Mouse (Mus musculus) kidney, embryonic 15.5 days (tissue): ENCODE data around the gene 1700025C18Rik. TPM values are rescaled to one million over a fixed set of nuclear protein-coding genes. Genes with fewer than 3 reads are reported as not detected.

Experiments used
- ATAC-seq: fragments of 200-750 bp; cut with Nextera tagmentation; replicated peaks from 2 replicates; pipeline ENCODE4 v1.8.0; 2017; ENCODE audit warnings: moderate TSS enrichment; ENCODE audit not compliant: low FRiP score
- H3K27ac ChIP-seq: fragments of 300-500 bp; sonication (generic); 2 replicates; pipeline ENCODE4 v1.5.1; 2015; ENCODE audit warnings: mild to moderate bottlenecking, inconsistent platforms
- H3K27me3 ChIP-seq: fragments of 300-500 bp; sonication (generic); 2 replicates; pipeline ENCODE4 v1.6.1; 2015; ENCODE audit warnings: inconsistent platforms
- H3K36me3 ChIP-seq: fragments of 300-500 bp; sonication (generic); 2 replicates; pipeline ENCODE4 v1.6.1; 2015; ENCODE audit warnings: inconsistent platforms
- H3K4me1 ChIP-seq: fragments of 300-500 bp; sonication (generic); 2 replicates; pipeline ENCODE4 v1.6.1; 2015; ENCODE audit warnings: inconsistent platforms
- H3K4me2 ChIP-seq: fragments of 300-500 bp; sonication (generic); 2 replicates; pipeline ENCODE4 v1.6.1; 2015; ENCODE audit warnings: moderate library complexity, mild to moderate bottlenecking, inconsistent platforms
- H3K4me3 ChIP-seq: fragments of 300-500 bp; sonication (generic); replicated peaks from 2 replicates; pipeline ENCODE4 v1.5.1; 2015; ENCODE audit warnings: mild to moderate bottlenecking, inconsistent platforms
- H3K9ac ChIP-seq: fragments of 300-500 bp; sonication (generic); 2 replicates; pipeline ENCODE4 v1.6.1; 2015; ENCODE audit warnings: mild to moderate bottlenecking, inconsistent platforms
- H3K9me3 ChIP-seq: fragments of 300-500 bp; sonication (generic); replicated peaks from 2 replicates; pipeline ENCODE4 v1.6.1; 2016; ENCODE audit warnings: inconsistent platforms
- WGBS: fragments of 180-500 bp; shearing (Covaris S2); methylation state at CpG from one replicate; pipeline ENCODE4 v1.1.7; 2015; ENCODE audit warnings: mixed read lengths; 5-methylcytosine and 5-hydroxymethylcytosine counted together
- polyA plus RNA-seq: library from polyadenylated mRNA; unstranded; fragments of >200 nt; fragmentation: Nextera tagmentation; extraction: Ambion mirVana; gene quantifications from 2 replicates; pipeline ENCODE4 v1.2.1, GENCODE M21; 2015

1700025C18Rik gene
- polyA plus RNA-seq, 1 experiment from 2014 or later: not detected

GRCm38 (mm10) chr2:165102920-165103319, 12.4 kb upstream of the 1700025C18Rik start:
- Histone ChIP-seq H3K36me3 (no peaks in the 10 kb centered on the region), H3K27ac (no peak overlapping the region), H3K27me3 (peaks cover 94% of the 10 kb centered on the region), H3K9ac (no peak overlapping the region), H3K4me3 (no peak overlapping the region), H3K4me2 (no peak overlapping the region), H3K4me1 (peaks cover 7% of the 10 kb centered on the region), H3K9me3 (no peaks in the 10 kb centered on the region)
- 73% methylated on average over 3 of the region's 3 CpGs for WGBS
- no peak for ATAC-seq

- Histone ChIP-seq H3K27ac (no peak overlapping the region), H3K36me3 (no peaks in the 10 kb centered on the region), H3K9ac (no peak overlapping the region), H3K4me1 (no peaks in the 10 kb centered on the region), H3K4me3 (no peak overlapping the region), H3K9me3 (no peaks in the 10 kb centered on the region), H3K4me2 (no peak overlapping the region), H3K27me3 (peaks cover 97% of the 10 kb centered on the region)
- 5% methylated on average over 6 of the region's 6 CpGs for WGBS
- no peak for ATAC-seq
Measured at GRCm38 (mm10) chr2:165100749-165101148, 10.2 kb upstream of the 1700025C18Rik start.

- ATAC-seq: no peak
- 86% methylated on average over 3 of the region's 3 CpGs for WGBS
- H3K4me3 ChIP-seq: no peak overlapping the region
- no peaks in the 10 kb centered on the region for H3K9me3 ChIP-seq
- H3K4me1 ChIP-seq: no peaks in the 10 kb centered on the region
- H3K27me3 ChIP-seq: peaks cover 85% of the 10 kb centered on the region
- no peak overlapping the region for H3K9ac ChIP-seq
- no peak overlapping the region for H3K4me2 ChIP-seq
- H3K27ac ChIP-seq: no peak overlapping the region
- H3K36me3 ChIP-seq: no peaks in the 10 kb centered on the region
Measured at GRCm38 (mm10) chr2:165098861-165099260, 8.3 kb upstream of the 1700025C18Rik start.

GRCm38 (mm10) chr2:165096367-165096766, 5.8 kb upstream of the 1700025C18Rik start:
- no peaks in the 10 kb centered on the region for H3K36me3 ChIP-seq
- no peaks in the 10 kb centered on the region for H3K9me3 ChIP-seq
- no peak overlapping the region for H3K27ac ChIP-seq
- no peak overlapping the region for H3K4me2 ChIP-seq
- no peaks in the 10 kb centered on the region for H3K4me1 ChIP-seq
- no peak for ATAC-seq
- H3K4me3 ChIP-seq: no peak overlapping the region
- 21% methylated on average over 10 of the region's 10 CpGs for WGBS
- peaks cover 72% of the 10 kb centered on the region for H3K27me3 ChIP-seq
- no peak overlapping the region for H3K9ac ChIP-seq

GRCm38 (mm10) chr2:165092393-165092792, 1.8 kb upstream of the 1700025C18Rik start:
- no peak overlapping the region for H3K4me3 ChIP-seq
- no peaks in the 10 kb centered on the region for H3K36me3 ChIP-seq
- H3K27ac ChIP-seq: no peak overlapping the region
- no peak overlapping the region for H3K9ac ChIP-seq
- H3K27me3 ChIP-seq: peaks cover 46% of the 10 kb centered on the region
- H3K9me3 ChIP-seq: no peaks in the 10 kb centered on the region
- 65% methylated on average over 7 of the region's 7 CpGs for WGBS
- H3K4me2 ChIP-seq: no peak overlapping the region
- no peak for ATAC-seq
- no peaks in the 10 kb centered on the region for H3K4me1 ChIP-seq

- Histone ChIP-seq H3K27ac (no peak overlapping the region), H3K36me3 (no peaks in the 10 kb centered on the region), H3K9ac (no peak overlapping the region), H3K4me1 (no peaks in the 10 kb centered on the region), H3K27me3 (peaks cover 37% of the 10 kb centered on the region), H3K9me3 (no peaks in the 10 kb centered on the region), H3K4me2 (no peak overlapping the region), H3K4me3 (no peak overlapping the region)
- 61% methylated on average over 8 of the region's 8 CpGs for WGBS
- ATAC-seq: no peak
Measured at GRCm38 (mm10) chr2:165091433-165091965, 949 bp upstream of the 1700025C18Rik start.

GRCm38 (mm10) chr2:165089470-165089869, 1.1 kb downstream of the 1700025C18Rik start:
- H3K4me2 ChIP-seq: no peak overlapping the region
- peaks cover 27% of the 10 kb centered on the region for H3K27me3 ChIP-seq
- no peaks in the 10 kb centered on the region for H3K4me1 ChIP-seq
- ATAC-seq: no peak
- H3K27ac ChIP-seq: no peak overlapping the region
- WGBS: 39% methylated on average over 14 of the region's 14 CpGs
- no peak overlapping the region for H3K9ac ChIP-seq
- no peaks in the 10 kb centered on the region for H3K9me3 ChIP-seq
- no peaks in the 10 kb centered on the region for H3K36me3 ChIP-seq
- H3K4me3 ChIP-seq: no peak overlapping the region

- no peak overlapping the region for H3K27ac ChIP-seq
- H3K4me1 ChIP-seq: no peaks in the 10 kb centered on the region
- H3K27me3 ChIP-seq: peaks cover 26% of the 10 kb centered on the region
- no peak overlapping the region for H3K4me3 ChIP-seq
- H3K36me3 ChIP-seq: no peaks in the 10 kb centered on the region
- no peak overlapping the region for H3K9ac ChIP-seq
- WGBS: 80% methylated on average over 4 of the region's 4 CpGs
- no peaks in the 10 kb centered on the region for H3K9me3 ChIP-seq
- ATAC-seq: no peak
- H3K4me2 ChIP-seq: no peak overlapping the region
Measured at GRCm38 (mm10) chr2:165086634-165087033, 3.9 kb downstream of the 1700025C18Rik start.

- ATAC-seq: no peak
- 30% methylated on average over 7 of the region's 7 CpGs for WGBS
- Histone ChIP-seq H3K9me3 (no peaks in the 10 kb centered on the region), H3K4me1 (peaks cover 17% of the 10 kb centered on the region; the same call in 1 of the 2 replicates), H3K27ac (no peak overlapping the region), H3K27me3 (peaks cover 66% of the 10 kb centered on the region), H3K4me2 (no peak overlapping the region), H3K4me3 (no peak overlapping the region), H3K36me3 (no peaks in the 10 kb centered on the region), H3K9ac (no peak overlapping the region)
Measured at GRCm38 (mm10) chr2:165081257-165081656, 9.3 kb downstream of the 1700025C18Rik start.

GRCm38 (mm10) chr2:165080657-165081056, 9.9 kb downstream of the 1700025C18Rik start:
- no peak overlapping the region for H3K4me3 ChIP-seq
- H3K4me1 ChIP-seq: peaks cover 23% of the 10 kb centered on the region; the same call in 1 of the 2 replicates
- no peaks in the 10 kb centered on the region for H3K9me3 ChIP-seq
- WGBS: 27% methylated on average over 9 of the region's 9 CpGs
- no peak for ATAC-seq
- H3K27ac ChIP-seq: no peak overlapping the region
- no peak overlapping the region for H3K4me2 ChIP-seq
- H3K9ac ChIP-seq: no peak overlapping the region
- H3K27me3 ChIP-seq: peaks cover 72% of the 10 kb centered on the region
- no peaks in the 10 kb centered on the region for H3K36me3 ChIP-seq

- H3K9me3 ChIP-seq: no peaks in the 10 kb centered on the region
- ATAC-seq: no peak
- H3K9ac ChIP-seq: no peak overlapping the region
- H3K4me3 ChIP-seq: no peak overlapping the region
- peaks cover 24% of the 10 kb centered on the region; the same call in 1 of the 2 replicates for H3K4me1 ChIP-seq
- H3K27ac ChIP-seq: no peak overlapping the region
- no peak overlapping the region for H3K4me2 ChIP-seq
- WGBS: 10% methylated on average over 10 of the region's 10 CpGs
- H3K27me3 ChIP-seq: peaks cover 80% of the 10 kb centered on the region
- no peaks in the 10 kb centered on the region for H3K36me3 ChIP-seq
Measured at GRCm38 (mm10) chr2:165078605-165079004, 11.9 kb downstream of the 1700025C18Rik start.

- H3K36me3 ChIP-seq: no peaks in the 10 kb centered on the region
- peaks cover 24% of the 10 kb centered on the region; the same call in 1 of the 2 replicates for H3K4me1 ChIP-seq
- no peaks in the 10 kb centered on the region for H3K9me3 ChIP-seq
- no peak overlapping the region for H3K9ac ChIP-seq
- WGBS: 61% methylated on average over 8 of the region's 8 CpGs
- H3K27me3 ChIP-seq: peaks cover 86% of the 10 kb centered on the region
- H3K27ac ChIP-seq: no peak overlapping the region
- H3K4me2 ChIP-seq: no peak overlapping the region
- no peak for ATAC-seq
- H3K4me3 ChIP-seq: no peak overlapping the region
Measured at GRCm38 (mm10) chr2:165078045-165078444, 12.5 kb downstream of the 1700025C18Rik start.

GRCm38 (mm10) chr2:165077055-165077454, 13.5 kb downstream of the 1700025C18Rik start:
- H3K9me3 ChIP-seq: no peaks in the 10 kb centered on the region
- no peak overlapping the region for H3K4me3 ChIP-seq
- no peak overlapping the region for H3K27ac ChIP-seq
- H3K9ac ChIP-seq: no peak overlapping the region
- no peak for ATAC-seq
- no peaks in the 10 kb centered on the region for H3K36me3 ChIP-seq
- H3K27me3 ChIP-seq: peaks cover 94% of the 10 kb centered on the region
- no peak overlapping the region for H3K4me2 ChIP-seq
- WGBS: 4% methylated on average over 9 of the region's 9 CpGs
- peaks cover 24% of the 10 kb centered on the region; the same call in 1 of the 2 replicates for H3K4me1 ChIP-seq
